Mouse (Mus musculus) lung, postnatal 0 days (tissue): ENCODE measurements around the gene Prrc2a.

Experiments used
- CTCF ChIP-seq: IDR thresholded peaks from 2 replicates; pipeline ENCODE4 v1.5.1; 2016; ENCODE audit warnings: antibody characterized with exemption, mild to moderate bottlenecking
- EP300 ChIP-seq: IDR thresholded peaks from 2 replicates; pipeline ENCODE4 v1.6.1; 2016; ENCODE audit warnings: antibody characterized with exemption, mild to moderate bottlenecking, control low read depth

DNA sequence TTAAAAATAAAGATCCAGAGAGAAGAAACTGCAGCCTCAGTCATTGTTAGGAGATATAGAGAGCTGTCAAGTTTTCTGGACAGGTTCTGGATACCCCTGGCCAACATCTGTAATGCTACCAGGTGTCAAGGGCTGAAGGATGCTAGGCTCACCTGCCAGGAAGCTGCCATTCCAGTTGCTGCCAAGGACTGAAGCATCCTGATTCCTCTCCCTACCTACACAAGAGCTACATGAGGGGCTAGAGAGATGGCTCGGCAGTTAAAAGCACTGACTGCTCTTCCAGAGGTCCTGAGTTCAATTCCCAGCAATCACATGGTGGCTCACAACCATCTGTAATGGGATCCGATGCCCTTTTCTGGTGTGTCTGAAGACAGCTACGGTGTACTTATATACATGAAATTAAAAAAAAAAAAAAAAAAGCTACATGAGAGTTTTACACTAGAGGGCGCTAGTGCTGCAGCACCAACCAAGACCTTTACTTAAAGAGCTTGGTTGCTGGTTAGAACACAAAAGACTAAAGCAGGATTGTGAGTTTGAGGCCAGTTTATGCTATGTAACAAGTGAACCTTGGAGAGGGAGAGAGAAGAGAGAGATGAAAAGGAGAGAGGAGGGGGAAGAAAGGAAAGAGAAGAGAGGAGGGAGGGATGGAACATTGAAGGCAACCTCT lies 4.0 kb upstream of the Prrc2a start:
- TF ChIP-seq CTCF, result peak; percentile 76
- no peak for TF ChIP-seq EP300
